Mouse (Mus musculus) left cerebral cortex, postnatal 36 days (tissue): ENCODE results near the gene Aak1. TPM values are rescaled to one million over a fixed set of nuclear protein-coding genes. Genes with fewer than 3 reads are reported as not detected.
A peak's percentile ranks its signal among the peaks of the same experiment; 100 is the strongest.

ENCODE experiments used
- DNase-seq, 2 experiments: peaks; one replicate each; pipeline ENCODE4 v3.0.0; 2021 to 2022; ENCODE audit warnings: low spot score in 2 of 2, mixed read lengths in 1 of 2
- intact Hi-C: fragments of 180-260 bp; cut with DNase I; formaldehyde crosslinking; loops from one replicate; pipeline ENCODE4 v1.15.1; 2025
- total RNA-seq, 2 experiments: library from RNA; stranded (reverse); gene quantifications; 2 replicates each; pipeline ENCODE4 v1.2.3; 2021

The Aak1 gene
- total RNA-seq: 100 to 1,000 TPM; 399 to 437 TPM

GRCm38 (mm10) chr6:86848915-86849644, at the start of gene Aak1:
Gene Aak1, plus strand, starts transcription at chr6:86849517.
- peak; percentile 93 to 95 for DNase-seq
- intact Hi-C loops: loop anchor here (2.0 kb wide), 1 partner anchor 70 kb away; no protein-coding TSS in a partner anchor

DNA sequence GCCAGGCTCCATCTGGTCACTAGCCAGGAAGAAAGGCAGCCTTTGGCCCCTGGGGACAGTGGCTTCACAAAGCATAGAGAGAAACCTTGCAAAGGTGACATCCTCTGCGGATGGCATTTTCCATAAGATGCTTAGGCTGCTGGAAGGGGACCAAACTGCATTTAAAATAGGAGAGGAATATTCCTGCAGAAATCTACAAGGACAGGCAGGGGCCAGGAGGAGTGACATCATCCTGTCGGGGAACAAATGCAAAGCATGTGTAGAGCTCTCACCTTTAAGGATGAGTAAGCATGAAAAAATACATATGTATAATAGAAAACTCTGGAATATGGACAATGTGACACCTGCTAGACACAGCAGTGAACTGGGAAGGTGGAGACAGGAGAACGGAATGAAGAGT, 48.9 kb upstream of the Aak1 start:
- no peak for DNase-seq
- intact Hi-C loops: no loop called here

DNA sequence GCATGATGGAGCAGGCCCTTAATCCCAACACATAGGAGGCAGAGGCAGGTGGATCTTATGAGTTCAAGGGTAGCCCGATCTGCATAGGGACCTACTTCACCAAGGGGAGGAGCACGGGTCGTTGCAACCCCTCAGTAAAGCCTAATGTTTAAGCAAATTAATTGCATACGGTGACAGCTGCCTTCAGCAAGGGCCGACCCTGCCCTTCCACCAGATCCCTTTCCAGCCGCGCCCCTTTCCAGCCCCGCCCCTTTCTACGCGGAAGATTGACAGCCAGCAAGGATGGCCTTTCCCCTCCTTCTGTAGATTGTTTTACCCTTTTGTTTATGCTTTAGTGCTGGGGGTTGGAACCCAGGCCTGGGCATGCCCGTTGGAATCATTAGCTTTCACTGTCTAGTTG, 47.9 kb upstream of the Aak1 start:
- no peak for DNase-seq
- intact Hi-C loops: no loop called here

GRCm38 (mm10) chr6:86804646-86805045, 44.7 kb upstream of the Aak1 start:
- intact Hi-C loops: no loop called here

DNA sequence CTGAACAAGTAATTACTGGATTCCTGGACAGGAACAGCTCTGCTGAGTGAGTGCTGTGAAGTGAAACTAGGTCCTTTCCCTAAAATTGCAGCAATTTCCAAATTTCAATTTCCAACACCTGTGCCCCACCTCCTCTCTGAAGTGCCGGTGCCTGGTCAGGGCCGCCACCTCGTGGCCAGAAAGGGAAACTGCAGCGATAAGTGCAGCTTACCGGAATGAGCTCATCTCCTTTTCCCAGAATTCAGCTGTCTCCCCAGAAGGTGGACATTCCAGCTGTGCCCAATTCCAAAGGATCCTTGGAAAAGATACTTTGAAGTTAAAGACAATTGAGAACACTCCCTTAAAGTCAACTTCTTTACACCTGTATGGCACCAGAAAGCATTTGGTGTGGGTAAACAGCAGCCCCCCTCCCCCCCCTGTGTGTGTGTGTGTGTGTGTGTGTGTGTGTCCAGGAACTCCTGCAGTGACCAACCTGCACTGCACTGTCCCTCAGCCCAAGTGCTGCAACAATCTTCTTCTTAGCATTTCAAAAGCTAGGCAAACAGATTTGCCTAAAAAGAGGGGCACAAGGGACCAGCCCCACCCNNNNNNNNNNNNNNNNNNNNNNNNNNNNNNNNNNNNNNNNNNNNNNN, 42.7 kb upstream of the Aak1 start:
- peak; percentile 76 to 83 for DNase-seq
- intact Hi-C loops: loop anchor here (1.0 kb wide), 1 partner anchor 59 kb away; no protein-coding TSS in a partner anchor

More at GRCm38 (mm10) chr6:86804646-86805045, 44.7 kb upstream of the Aak1 start:
- no peak for DNase-seq

DNA sequence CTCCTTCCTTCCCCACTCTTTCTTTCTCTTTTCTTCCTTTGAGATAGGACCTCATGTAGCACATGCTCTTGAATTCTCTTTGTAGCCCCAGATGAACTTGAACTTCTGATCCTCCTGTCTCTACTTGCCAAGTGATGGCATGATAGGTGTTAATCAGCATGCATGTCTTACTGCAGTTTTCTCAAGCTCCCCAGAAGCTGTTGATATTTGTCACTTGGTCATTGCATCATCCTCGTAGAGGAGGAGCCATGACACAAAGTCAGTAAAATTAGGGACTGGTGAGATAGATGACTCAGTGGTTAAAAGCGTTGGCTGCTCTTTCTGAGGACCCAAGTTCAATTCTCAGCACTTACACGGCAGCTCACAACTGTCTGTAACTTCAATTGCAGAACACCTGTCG, 36.4 kb upstream of the Aak1 start:
- no peak for DNase-seq
- intact Hi-C loops: no loop called here

GRCm38 (mm10) chr6:86813341-86813740, 36.0 kb upstream of the Aak1 start:
- peak in 1 of 2 experiments; percentile 36 for DNase-seq
- intact Hi-C loops: no loop called here

GRCm38 (mm10) chr6:86814926-86815325, 34.4 kb upstream of the Aak1 start:
- DNase-seq: no peak
- intact Hi-C loops: no loop called here

- intact Hi-C loops: no loop called here
- no peak for DNase-seq
Observed at GRCm38 (mm10) chr6:86815436-86815835, 33.9 kb upstream of the Aak1 start.

DNA sequence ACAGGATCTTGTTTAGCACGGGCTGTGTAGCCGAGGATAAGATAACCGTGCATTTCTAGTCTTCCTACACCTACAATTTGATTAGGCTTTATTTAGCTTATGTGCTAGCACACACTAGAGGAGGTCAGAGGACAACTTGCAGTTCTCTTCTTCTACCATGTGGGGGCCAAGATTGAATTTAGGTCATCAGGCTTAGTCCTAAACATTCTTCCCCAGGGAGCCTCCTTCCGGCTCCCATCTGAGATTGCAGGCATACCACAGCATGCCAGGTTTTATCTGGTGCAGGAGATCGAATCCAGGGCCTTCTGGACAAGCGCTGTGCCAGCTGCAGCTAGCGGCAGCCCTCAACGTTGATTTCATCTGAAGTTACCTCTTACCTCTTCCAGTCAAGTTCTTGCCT, 32.7 kb upstream of the Aak1 start:
- no peak for DNase-seq
- intact Hi-C loops: loop anchor here (2.0 kb wide), 1 partner anchor 104 kb away; no protein-coding TSS in a partner anchor

- intact Hi-C loops: no loop called here
- no peak for DNase-seq
Observed at GRCm38 (mm10) chr6:86818914-86819313, 30.4 kb upstream of the Aak1 start.

- no peak for DNase-seq
- intact Hi-C loops: no loop called here
Observed at GRCm38 (mm10) chr6:86819926-86820325, 29.4 kb upstream of the Aak1 start.

- intact Hi-C loops: no loop called here
- DNase-seq: no peak
Observed at GRCm38 (mm10) chr6:86820690-86821089, 28.6 kb upstream of the Aak1 start.

DNA sequence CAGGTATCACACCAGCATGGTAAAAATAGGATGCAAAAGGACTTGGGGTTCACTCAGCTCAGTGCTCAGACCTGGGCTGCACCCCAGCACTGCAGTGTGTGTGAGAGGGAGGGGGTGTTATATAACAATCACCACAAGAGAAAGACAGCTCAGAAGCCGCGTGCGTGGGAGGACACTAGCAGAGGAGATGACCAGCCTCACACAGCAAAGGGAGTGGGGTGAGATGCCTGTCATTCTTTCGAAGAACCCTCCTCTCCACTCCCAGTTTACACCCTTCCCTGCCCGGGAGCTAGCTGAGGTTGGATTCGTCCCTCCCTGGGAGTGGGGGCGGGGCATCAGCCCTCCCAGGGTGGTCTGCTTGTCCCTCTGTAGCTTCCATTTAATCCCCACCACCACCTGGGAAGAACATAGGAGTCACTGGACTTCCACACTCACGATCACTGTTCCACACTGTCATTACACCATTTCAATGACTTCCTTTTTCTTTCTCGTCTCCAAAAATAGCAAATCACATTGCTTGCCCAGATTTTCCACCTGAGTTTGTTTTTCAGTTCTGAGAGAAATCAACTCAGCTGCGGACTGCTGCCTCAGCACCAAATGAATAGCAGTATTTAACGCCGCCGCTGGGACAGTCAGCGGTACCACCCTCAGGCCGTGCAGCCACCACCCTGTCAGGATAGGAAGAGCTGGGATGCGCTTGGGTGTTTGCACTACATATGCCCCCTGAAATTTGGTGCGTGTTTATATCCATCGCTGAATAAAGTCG, 26.8 kb upstream of the Aak1 start:
- DNase-seq: peak; percentile 79 to 83
- intact Hi-C loops: no loop called here

- intact Hi-C loops: no loop called here
Observed at GRCm38 (mm10) chr6:86823051-86823431, 26.3 kb upstream of the Aak1 start.

GRCm38 (mm10) chr6:86823824-86824223, 25.5 kb upstream of the Aak1 start:
- peak in 1 of 2 experiments; percentile 26 for DNase-seq
- intact Hi-C loops: no loop called here

More at GRCm38 (mm10) chr6:86823051-86823431, 26.3 kb upstream of the Aak1 start:
- no peak for DNase-seq

GRCm38 (mm10) chr6:86824401-86824800, 24.9 kb upstream of the Aak1 start:
- DNase-seq: no peak
- intact Hi-C loops: no loop called here

DNA sequence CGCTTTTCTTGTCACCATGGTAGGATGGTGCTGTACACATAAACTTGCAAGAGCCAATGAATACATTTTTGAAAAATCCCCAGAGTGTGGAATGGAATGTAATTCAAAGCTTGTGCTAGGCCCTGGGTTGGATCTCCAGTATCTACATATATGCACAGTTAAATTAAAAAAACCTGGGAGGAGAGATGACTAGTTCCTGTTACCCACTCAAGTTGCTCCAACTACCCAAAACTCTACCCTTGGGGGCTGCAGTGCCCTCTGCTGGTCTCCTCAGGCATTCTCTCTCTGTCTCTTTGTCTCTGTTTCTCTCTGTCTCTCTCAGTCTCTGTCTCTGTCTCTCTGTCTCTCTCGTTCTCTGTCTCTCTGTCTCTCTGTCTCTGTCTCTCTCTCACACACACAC, 21.9 kb upstream of the Aak1 start:
- intact Hi-C loops: no loop called here
- DNase-seq: no peak

DNA sequence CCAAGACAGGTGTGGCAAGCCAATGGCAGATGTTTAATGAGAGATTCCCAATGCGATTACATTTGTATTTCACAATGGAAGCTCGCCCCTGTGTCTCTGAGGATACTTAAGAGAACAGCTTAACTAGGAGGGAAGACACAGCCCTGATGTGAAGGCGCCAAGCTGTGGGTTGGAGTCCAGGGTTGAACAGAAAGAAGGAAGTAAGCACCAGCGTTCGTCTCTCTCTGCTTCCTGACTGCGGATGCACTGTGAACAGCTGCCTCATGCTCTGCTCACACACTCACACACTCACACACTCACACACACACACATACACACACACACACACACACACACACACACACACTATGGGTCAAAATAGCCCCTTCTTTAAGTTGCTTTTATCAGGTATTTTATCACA, 19.5 kb upstream of the Aak1 start:
- intact Hi-C loops: no loop called here
- no peak for DNase-seq

GRCm38 (mm10) chr6:86830738-86831500, 18.4 kb upstream of the Aak1 start:
- no peak for DNase-seq
- intact Hi-C loops: no loop called here
